Mouse (Mus musculus) liver, adult (tissue): ENCODE data around the gene Ovca2.

ENCODE experiments used
- GATA4 ChIP-seq: IDR thresholded peaks from 2 replicates; pipeline ENCODE4 v1.6.1; 2014; ENCODE audit warnings: mild to moderate bottlenecking, low read length; ENCODE audit not compliant: insufficient replicate concordance

Ovca2 gene

DNA sequence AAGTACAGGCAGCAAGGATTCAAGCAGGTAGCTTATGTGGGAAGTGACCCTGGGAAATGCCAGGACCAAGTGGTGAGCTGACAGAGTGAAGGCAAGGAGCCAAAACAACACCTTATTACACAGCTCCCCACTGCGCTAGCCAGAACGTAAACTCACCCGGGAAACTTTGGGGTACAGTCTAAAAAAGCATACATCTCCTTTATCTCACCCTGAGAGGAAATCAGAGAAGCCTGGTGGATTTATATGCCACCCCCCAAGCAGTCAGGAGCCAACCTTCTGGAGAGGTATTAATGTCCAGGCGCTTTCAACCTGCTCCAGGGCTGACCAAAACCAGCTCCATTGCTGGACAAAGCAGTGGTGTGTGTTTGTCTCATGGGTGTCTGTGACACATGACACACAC, 25.3 kb upstream of the Ovca2 start:
- no peak for TF ChIP-seq GATA4

DNA sequence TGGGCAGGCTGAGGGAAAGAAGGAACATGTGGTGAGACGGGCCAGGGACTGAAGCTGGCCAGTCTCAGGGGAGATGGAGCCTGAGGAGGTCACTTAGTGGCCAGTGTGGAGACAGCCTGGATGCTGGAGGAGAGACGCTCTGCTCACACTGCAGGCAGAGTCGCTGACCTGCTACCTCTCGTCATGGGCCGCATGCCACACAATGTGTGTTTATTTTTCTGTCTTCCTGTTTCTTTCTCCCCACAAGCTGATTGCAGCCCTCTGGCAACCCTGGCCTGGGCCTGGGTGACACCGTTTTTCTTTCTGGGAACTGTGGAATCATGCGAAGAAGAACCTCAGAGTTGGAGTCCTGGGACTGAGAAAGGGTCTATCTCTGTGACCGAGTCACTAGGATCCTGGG, 23.1 kb upstream of the Ovca2 start:
- no peak for TF ChIP-seq GATA4

DNA sequence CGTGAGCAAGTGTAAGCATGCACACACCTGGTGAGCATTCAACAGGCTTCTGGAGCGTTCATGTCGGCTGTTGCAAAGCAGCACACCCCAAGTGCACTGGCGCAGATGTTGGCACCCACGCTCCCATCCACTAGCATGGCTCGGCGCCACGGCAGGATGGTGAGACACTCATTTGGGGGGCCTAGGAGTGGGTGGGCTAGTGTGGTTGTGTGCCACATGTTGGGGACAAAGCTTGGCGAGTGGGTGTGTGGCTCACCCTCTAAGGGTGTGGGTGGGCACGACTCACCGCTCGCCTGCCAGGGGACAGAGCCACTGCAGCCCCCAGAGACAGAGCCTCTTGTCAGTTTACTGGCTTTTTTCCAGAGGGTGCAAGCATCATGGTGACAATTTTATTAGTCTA, 22.3 kb upstream of the Ovca2 start:
- no peak for TF ChIP-seq GATA4

DNA sequence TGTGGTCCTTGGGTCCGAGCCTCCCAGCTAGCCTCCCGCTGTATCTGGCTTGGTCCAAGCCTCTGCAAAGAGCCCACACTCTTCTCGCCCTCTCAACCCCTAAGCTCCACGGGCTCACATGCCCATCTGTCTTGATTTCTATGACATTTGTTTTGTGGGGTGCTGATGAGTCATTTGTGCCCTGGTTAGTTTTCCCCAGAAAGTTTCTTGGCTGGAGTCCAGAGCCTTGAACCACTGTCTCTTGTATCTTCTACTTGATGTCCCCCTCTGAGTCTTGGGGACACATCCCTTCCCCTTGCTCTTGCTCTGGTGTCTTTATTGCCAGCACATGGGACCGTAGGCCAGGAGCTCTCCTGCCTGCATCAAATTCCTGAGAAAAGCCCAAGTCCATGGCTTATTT, 21.3 kb upstream of the Ovca2 start:
- TF ChIP-seq GATA4: no peak

DNA sequence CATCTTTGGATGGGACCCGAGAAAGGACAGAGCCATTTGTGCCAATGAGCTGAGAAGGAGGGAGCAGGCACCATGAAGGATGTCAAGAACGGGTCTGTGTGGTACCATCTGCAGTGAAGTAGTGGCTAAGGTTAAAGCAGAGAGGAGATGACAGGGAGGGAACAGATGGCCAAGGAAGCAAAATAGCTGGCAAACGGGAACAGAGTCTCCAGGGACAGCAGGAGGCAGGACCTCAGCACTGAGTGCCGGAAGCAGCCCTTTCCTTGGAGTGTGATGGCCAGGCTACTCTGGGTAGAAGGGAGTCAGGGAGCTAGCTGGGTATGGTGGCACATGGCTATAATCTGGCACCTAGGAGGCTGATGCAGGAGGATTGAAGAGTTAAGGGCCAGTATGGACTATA, 20.2 kb upstream of the Ovca2 start:
- no peak for TF ChIP-seq GATA4

DNA sequence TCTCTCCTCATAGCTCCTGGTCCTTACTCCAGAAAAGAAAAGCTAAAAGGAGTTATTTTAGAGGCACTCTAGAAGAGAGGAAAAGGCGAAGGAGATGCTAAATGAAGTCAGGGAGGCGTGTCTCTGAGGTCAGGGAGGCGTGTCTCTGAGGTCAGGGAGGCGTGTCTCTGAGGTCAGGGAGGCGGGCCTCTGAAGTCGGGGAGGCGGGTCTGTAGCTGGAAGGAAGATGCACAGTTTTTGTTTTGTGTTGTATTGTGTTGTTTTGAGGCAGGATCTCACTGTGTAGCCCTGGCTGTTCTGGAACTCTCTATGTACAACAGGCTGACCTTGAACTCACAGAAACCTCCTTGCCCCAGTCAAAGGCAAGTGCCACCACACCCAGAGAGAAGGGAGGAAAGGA, 19.3 kb upstream of the Ovca2 start:
- no peak for TF ChIP-seq GATA4

DNA sequence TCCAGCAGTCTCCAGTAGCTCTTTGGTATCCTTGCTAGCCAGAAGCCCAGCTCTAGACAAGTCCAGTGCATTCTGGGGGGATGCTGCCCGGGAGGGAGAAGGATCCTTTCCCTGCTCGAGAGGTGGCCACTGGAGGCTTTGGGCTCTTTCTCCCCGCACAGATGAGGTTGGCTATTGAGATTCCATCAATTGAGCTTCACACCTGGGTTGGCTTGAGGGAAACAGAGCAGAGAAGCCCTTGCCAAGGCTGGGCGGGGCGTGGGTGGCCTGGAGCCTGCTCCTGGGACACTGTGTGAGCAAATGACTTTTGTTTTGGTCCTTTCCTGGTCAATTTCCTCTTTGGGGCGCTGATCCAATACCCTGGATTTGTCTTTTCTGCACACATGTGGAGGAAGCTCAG, 17.5 kb upstream of the Ovca2 start:
- TF ChIP-seq GATA4: no peak

DNA sequence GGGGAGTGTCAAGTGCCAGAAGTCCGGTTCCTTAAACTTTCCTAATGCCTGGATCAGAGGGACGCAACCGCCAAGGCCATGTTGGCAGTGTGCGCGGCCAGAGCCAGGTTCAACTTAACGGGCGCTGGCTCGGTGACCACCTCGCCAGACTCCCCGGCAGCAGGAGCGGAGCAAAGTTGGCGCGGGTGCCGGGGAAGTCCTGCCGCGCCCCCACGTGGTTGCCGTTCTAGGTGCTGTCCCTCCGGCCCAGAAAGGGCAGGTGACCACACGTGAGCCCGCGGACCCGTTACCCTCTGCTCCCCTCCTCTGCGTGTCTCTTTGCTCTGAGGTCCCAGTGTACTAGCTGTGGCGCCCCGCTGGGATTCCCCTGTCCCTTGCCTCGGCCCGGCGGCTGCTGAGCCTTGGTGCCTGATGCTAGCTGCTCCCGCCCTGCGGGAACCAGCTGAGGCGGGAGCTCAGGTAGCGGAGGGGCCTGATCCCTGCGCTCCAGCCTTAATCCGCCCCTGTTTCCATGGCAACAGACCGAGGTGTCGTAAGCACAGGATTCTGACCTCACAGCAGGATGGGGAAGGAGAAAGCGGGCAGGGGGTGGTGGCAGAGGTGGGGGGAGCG, 16.3 kb upstream of the Ovca2 start:
- no peak for TF ChIP-seq GATA4

DNA sequence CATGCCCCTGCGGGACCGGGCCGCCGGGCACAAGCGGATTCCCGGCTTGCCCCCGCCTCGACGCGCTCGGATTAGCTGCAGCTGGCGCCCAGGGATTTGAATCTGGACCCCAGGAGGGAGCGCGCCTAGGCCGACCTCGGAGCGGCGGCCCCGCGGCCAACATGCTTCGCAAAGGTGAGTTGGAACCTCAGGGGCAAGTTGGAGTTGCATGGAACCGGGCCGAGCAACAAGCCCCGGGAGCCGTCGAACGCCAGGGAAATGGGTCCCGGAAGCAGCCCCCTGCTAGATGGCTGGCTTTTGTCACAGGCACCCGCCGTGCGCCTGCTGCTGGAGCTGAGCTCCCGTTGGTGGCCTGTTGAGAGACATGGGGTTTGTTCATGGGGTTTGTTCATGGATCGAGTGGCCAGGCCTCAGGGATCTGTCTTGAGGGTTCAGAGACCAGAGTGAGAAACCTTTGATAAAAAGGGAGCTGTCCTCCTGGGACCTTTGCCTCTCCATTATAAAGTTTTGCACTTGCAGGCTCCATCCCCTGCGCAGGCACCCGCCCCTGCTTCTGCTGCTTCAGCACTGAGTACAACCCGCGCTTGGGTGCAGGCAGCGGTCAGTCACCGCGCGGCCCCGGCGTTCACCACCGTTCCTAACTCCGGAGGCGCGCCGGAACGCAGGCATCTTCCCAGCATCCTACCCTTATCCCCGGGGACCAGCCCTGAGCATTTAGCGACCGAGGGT, 15.7 kb upstream of the Ovca2 start:
- TF ChIP-seq GATA4: no peak

DNA sequence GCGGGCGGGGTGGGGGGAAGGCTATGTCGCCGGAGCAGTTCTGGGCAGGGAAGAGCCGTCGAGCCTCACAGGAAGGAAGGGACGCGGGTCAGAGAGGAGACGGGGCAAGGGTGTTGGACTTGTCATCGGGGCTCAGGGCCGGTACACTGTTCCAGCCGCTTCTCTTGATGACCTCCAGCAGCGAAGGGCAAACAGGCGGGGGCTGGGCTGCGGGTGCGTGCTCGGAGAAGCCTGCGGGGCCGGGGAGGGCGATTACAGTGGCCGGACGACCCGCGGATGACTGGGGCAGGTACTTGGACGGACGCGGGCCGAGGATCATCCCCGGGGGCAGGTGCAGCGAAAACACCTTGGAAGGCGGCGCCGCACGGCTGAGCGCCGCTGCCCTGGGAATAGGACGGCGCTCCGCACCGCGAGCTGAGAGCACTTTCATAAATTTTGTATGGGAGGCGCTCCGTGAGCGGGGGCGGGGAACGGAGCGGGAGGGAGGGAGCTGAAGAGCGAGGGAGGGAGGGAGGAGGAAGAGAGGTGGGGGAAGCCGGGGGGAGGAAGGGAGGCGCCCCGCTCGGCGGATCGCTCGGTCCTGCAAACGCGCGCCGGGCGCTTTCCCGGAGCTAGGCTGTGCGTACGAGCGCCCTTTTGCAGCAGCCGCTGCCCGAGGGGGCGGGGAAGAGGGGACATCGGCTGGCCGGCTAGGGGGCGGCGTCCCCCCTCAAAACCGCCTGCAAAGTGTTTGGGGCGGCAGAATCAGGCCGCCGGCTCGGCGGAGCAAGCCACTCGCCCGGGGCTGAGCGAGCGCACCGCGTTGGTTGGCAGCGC, 14.8 kb upstream of the Ovca2 start, which contains the start of gene Rtn4rl1:
Gene Rtn4rl1 (plus strand): TSS at position 528 of the 816 bp plus-strand sequence.
- no peak for TF ChIP-seq GATA4

DNA sequence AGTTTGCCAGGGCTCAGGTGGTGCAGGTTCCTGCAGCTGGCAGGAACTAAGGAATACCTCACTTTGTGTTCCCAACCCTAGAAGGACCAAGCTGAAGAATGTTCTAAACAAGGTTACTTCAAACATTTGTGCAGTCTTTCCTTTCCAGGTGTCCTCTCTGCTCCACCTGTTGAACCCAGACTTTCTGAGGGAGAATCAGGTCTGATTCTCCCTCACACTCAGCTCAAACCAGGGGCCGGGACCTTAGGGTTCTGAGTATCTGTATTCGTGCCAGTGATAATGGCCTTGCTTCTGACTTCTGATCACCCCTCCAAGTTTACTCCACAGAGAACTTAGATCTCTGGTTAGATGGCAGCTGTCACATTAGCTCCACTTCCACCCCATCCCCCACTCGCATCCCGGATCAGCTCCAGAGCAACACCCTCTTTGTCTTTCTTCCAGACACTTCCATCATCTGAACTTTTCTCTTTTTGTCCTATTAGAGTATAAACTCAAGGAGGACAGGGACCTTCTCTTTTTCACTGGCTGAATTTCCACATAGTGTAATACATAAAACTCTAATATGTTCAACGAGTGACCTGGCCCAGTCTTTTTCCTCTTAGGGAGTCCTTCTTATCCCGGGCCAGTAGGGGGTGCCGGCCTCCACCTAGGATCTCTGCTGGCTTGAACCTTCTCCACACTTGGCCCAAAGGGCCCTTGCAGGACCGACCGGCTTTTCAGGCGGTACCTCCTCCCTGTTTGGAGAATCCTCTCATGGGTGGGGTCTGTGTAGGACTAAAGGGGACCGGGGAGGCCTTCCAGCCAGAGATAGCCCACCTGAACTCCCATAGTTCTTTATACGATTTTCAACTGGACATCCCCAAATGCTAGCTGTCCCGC, 13.9 kb upstream of the Ovca2 start:
- TF ChIP-seq GATA4: no peak

DNA sequence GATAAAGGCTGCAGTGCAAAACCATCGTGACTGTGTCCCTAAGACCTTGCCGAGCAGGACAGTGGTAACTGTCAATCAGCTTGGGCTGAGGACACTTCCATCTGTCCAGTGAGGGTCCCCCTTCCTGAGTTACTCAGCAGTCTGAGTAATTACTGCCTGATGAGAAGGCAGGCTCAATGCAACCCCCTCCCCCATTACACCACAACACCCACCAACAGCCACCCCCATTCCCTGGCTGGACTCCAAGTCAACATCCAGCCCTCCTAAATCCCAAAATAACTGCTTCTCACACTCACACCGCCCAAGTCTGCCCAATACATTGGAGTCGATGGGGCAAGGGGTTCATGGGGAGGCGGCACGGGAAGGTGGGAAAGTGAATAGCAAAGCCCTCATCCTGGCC, 13.2 kb upstream of the Ovca2 start:
- TF ChIP-seq GATA4: no peak

DNA sequence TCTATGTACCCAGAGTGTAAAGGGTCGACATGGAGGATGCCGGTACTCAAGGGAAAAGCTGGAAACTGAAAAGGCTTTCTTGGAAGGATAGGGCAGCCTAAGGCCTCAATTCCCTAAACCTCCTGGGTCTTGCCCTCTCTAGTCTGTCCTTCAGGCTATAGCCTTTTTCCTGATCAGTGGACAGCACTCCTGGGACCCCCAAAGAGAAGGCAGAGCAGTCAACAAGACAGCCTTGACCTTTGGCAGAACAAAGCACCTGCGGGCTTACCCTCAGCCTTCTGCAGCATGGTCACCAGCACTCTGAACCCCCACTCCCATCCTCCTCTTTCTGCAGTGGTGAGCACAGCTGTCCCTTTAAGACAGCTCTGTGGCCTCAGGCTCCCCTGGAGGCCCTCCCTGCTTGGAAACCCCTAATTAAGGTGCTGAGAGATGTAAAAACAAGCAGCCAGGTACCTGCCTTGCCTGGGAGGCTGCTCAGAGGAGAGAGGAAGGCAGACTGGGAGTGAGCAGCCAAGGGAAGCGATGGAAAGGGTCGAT, 12.3 kb upstream of the Ovca2 start, which contains the start of gene Dph1:
Gene Dph1 (minus strand): TSS at position 337 of the 537 bp plus-strand sequence.
- TF ChIP-seq GATA4: no peak

DNA sequence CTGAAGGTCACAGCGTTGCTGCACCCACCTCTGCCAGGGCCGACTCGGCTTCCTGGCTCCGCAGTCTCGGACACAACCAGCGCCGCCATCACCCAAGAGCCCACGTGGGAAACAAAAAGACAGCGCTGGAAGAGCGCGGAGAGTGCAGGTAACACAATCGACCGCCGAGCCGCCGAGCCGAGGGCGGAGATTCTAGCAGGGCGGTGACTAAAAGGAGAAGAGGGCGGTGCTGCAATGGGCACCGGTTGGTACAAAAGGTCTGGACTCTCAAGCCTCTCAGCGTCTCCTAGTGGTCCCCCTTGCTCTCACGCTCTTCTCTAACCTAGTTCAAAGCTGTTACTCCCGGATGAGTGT, 11.7 kb upstream of the Ovca2 start:
- peak; percentile 35; the same call in 1 of the 2 replicates for TF ChIP-seq GATA4
